Comparison of ENCODE assay signal across 18 mouse cellular contexts in the genomic region with DNA sequence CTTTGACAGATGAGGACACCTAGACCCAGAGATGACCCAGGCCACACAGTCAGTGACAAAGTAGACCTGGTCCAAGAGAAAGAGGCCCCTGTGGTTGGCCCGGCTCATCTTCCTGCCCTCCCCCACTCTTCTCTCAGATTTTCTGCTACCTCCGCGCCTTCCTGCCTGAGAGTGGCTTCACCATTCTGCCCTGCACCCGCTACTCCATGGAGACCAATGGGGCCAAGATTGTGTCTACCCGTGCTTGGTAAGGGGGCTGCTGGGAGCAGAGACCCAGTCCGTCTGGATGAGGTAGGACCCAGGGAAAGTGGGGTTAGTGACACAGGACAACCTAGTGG. TPM values are rescaled to one million over a fixed set of nuclear protein-coding genes. Genes with fewer than 3 reads are reported as not detected.
DNase-seq lines count a peak whose midpoint lies in the region; ATAC-seq and TF ChIP-seq lines count a peak whose summit lies in the region.
"Had no signal": no experiment of that assay in that cellular context is flagged by ENCODE, and none has a peak within 500 bp of the region (broad histone marks: within the 10 kb centered on the region; RNA-seq: fewer than 3 reads in every experiment).

No protein-coding gene starts in this region.

- DNase-seq in lung, embryonic 14.5 days, result no peak
- DNase-seq in lung, postnatal 36 days, result no peak
- DNase-seq in B cell, adult 2 months, result no peak
- no peak for DNase-seq in layer of hippocampus, adult 9-10 months (ENCODE audit: low spot score)
- DNase-seq: adrenal gland, postnatal 14 days; heart, postnatal 10 days; right cerebral cortex, adult 18-20 months; thymus, adult 18-20 months had no signal

- peak overlapping the region; percentile 15; the same call in 1 of the 2 replicates for H3K9ac ChIP-seq in lung, embryonic 14.5 days
- peak overlapping the region; percentile 93 for H3K9ac ChIP-seq in hindbrain, embryonic 13.5 days
- H3K9ac ChIP-seq in liver, embryonic 16.5 days (ENCODE audit: low read depth, low read length), result peak overlapping the region; percentile 90

- H3K4me2 ChIP-seq in lung, embryonic 14.5 days, result peak overlapping the region; percentile 86
- H3K4me2 ChIP-seq in hindbrain, embryonic 13.5 days, result peak overlapping the region; percentile 87
- peak overlapping the region; percentile 91 for H3K4me2 ChIP-seq in liver, embryonic 16.5 days (ENCODE audit: low read depth, low read length)

- peaks cover 86% of the 10 kb centered on the region for H3K4me1 ChIP-seq in erythroblast, embryonic 14.5 days (ENCODE audit: control insufficient read depth)
- peaks cover 5% of the 10 kb centered on the region; the same call in 1 of the 2 replicates for H3K4me1 ChIP-seq in lung, embryonic 14.5 days (ENCODE audit: insufficient read depth)
- peaks cover 63% of the 10 kb centered on the region for H3K4me1 ChIP-seq in hindbrain, embryonic 13.5 days (replicated peaks)
- H3K4me1 ChIP-seq in liver, embryonic 16.5 days (ENCODE audit: control insufficient read depth, low read depth, low read length), result peaks cover 71% of the 10 kb centered on the region

- 62% methylated on average over 6 of the region's 6 CpGs for WGBS in lung, embryonic 14.5 days
- WGBS in hindbrain, embryonic 13.5 days, result 86% methylated on average over 6 of the region's 6 CpGs
- 60% methylated on average over 6 of the region's 6 CpGs for WGBS in liver, embryonic 16.5 days (ENCODE audit: insufficient replicate concordance)

- TF ChIP-seq CTCF in lung, embryonic 14.5 days (IDR thresholded peaks at IDR 0.05; ENCODE audit: low read depth), result no peak

- no peak overlapping the region for H3K27ac ChIP-seq in lung, embryonic 14.5 days (ENCODE audit: low read depth)
- H3K27ac ChIP-seq in hindbrain, embryonic 13.5 days, result no peak overlapping the region
- peak overlapping the region; percentile 93 for H3K27ac ChIP-seq in liver, embryonic 16.5 days (ENCODE audit: low read length)

- H3K9me3 ChIP-seq in erythroblast, embryonic 14.5 days (ENCODE audit: control insufficient read depth, low read length), result no peaks in the 10 kb centered on the region
- H3K9me3 ChIP-seq in lung, embryonic 14.5 days (ENCODE audit: low read depth, low read length), result no peaks in the 10 kb centered on the region
- no peaks in the 10 kb centered on the region for H3K9me3 ChIP-seq in hindbrain, embryonic 13.5 days
- H3K9me3 ChIP-seq in liver, embryonic 16.5 days (replicated peaks; ENCODE audit: control insufficient read depth, low read length), result no peaks in the 10 kb centered on the region

- peak overlapping the region; percentile 89 for H3K4me3 ChIP-seq in erythroblast, embryonic 14.5 days (replicated peaks)
- no peak overlapping the region for H3K4me3 ChIP-seq in lung, embryonic 14.5 days (ENCODE audit: low read depth, low read length)
- no peak overlapping the region for H3K4me3 ChIP-seq in hindbrain, embryonic 13.5 days
- peak overlapping the region; percentile 83 for H3K4me3 ChIP-seq in liver, embryonic 16.5 days (ENCODE audit: low read depth, low read length)

- peaks cover 55% of the 10 kb centered on the region for H3K36me3 ChIP-seq in erythroblast, embryonic 14.5 days (ENCODE audit: control insufficient read depth)
- H3K36me3 ChIP-seq in lung, embryonic 14.5 days (ENCODE audit: insufficient read depth), result peaks cover 39% of the 10 kb centered on the region
- peaks cover 46% of the 10 kb centered on the region for H3K36me3 ChIP-seq in hindbrain, embryonic 13.5 days
- peaks cover 13% of the 10 kb centered on the region; the same call in 1 of the 2 replicates for H3K36me3 ChIP-seq in liver, embryonic 16.5 days (ENCODE audit: control insufficient read depth, insufficient read depth)

- H3K27me3 ChIP-seq in erythroblast, embryonic 14.5 days (ENCODE audit: control insufficient read depth), result no peaks in the 10 kb centered on the region
- no peaks in the 10 kb centered on the region for H3K27me3 ChIP-seq in lung, embryonic 14.5 days (ENCODE audit: insufficient read depth, low read length)
- no peaks in the 10 kb centered on the region for H3K27me3 ChIP-seq in hindbrain, embryonic 13.5 days
- H3K27me3 ChIP-seq in liver, embryonic 16.5 days (ENCODE audit: control insufficient read depth, insufficient read depth, low read depth, low read length), result no peaks in the 10 kb centered on the region
- H3K27me3 ChIP-seq: Patski had no signal

- no peak for ATAC-seq in erythroblast, adult 5-6 weeks (replicated peaks; ENCODE audit: low FRiP score, poor library complexity, severe bottlenecking)
- ATAC-seq in lung, embryonic 14.5 days (ENCODE audit: insufficient read depth), result no peak
- no peak for ATAC-seq in hindbrain, embryonic 13.5 days (ENCODE audit: low FRiP score)
- ATAC-seq in liver, embryonic 16.5 days (ENCODE audit: low read depth), result no peak
- ATAC-seq: Patski had no signal

RNA-seq across cellular contexts. Expression of gene Kmt5c, which starts 2.5 kb away (rescaled TPM):
- polyA plus RNA-seq in erythroblast, embryonic 14.5 days (2012), result 67.3 and 67.8 TPM in 2 replicates
- total RNA-seq in erythroblast, adult 5-6 weeks (2015; ENCODE audit: low replicate concordance), result 11.3 and 15.9 TPM in 2 replicates
- total RNA-seq in erythroblast, adult 5-6 weeks (2017; ENCODE audit: low replicate concordance), result 32.0 and 42.2 TPM in 2 replicates
- 51.3 and 53.1 TPM in 2 replicates for polyA plus RNA-seq in lung, embryonic 14.5 days (2014; fragmentation: Nextera tagmentation; extraction: Ambion mirVana)
- 79.4 and 86.8 TPM in 2 replicates for polyA plus RNA-seq in hindbrain, embryonic 13.5 days (2015; fragmentation: Nextera tagmentation; extraction: Ambion mirVana)
- 41.3 and 47.4 TPM in 2 replicates for polyA plus RNA-seq in liver, embryonic 16.5 days (2015; fragmentation: Nextera tagmentation; extraction: Ambion mirVana)

RNA-seq across cellular contexts. Expression of gene Cox6b2, which starts 10.4 kb away (rescaled TPM):
- 25.4 and 26.4 TPM in 2 replicates for polyA plus RNA-seq in erythroblast, embryonic 14.5 days (2012)
- total RNA-seq in erythroblast, adult 5-6 weeks (2015; ENCODE audit: low replicate concordance), result 33.2 and 44.4 TPM in 2 replicates
- 18.8 and 22.3 TPM in 2 replicates for total RNA-seq in erythroblast, adult 5-6 weeks (2017; ENCODE audit: low replicate concordance)
- polyA plus RNA-seq in lung, embryonic 14.5 days (2014; fragmentation: Nextera tagmentation; extraction: Ambion mirVana), result 37.3 and 40.1 TPM in 2 replicates
- polyA plus RNA-seq in hindbrain, embryonic 13.5 days (2015; fragmentation: Nextera tagmentation; extraction: Ambion mirVana), result 16.4 and 21.1 TPM in 2 replicates
- polyA plus RNA-seq in liver, embryonic 16.5 days (2015; fragmentation: Nextera tagmentation; extraction: Ambion mirVana), result 65.0 and 71.5 TPM in 2 replicates
- total RNA-seq: monocyte, adult 5-6 weeks had no signal
- polyA plus RNA-seq: Patski had no signal

RNA-seq across cellular contexts. Expression of gene Tmem150b, which starts 17.4 kb away (rescaled TPM):
- polyA plus RNA-seq in erythroblast, embryonic 14.5 days (2012), result not detected in 2 replicates
- total RNA-seq in erythroblast, adult 5-6 weeks (2015; ENCODE audit: low replicate concordance), result 1.7 and 6.7 TPM in 2 replicates
- 2.1 and 2.7 TPM in 2 replicates for total RNA-seq in erythroblast, adult 5-6 weeks (2017; ENCODE audit: low replicate concordance)
- polyA plus RNA-seq in lung, embryonic 14.5 days (2014; fragmentation: Nextera tagmentation; extraction: Ambion mirVana), result not detected in 2 replicates
- polyA plus RNA-seq in hindbrain, embryonic 13.5 days (2015; fragmentation: Nextera tagmentation; extraction: Ambion mirVana), result 0.12 and 0.19 TPM in 2 replicates
- 0.33 and 0.36 TPM in 2 replicates for polyA plus RNA-seq in liver, embryonic 16.5 days (2015; fragmentation: Nextera tagmentation; extraction: Ambion mirVana)
- total RNA-seq: left cerebral cortex, postnatal 25 days had no signal
- polyA plus RNA-seq: cortical plate, adult 2 months had no signal

RNA-seq across cellular contexts. Expression of gene Fam71e2, which starts 28.7 kb away (rescaled TPM):
- polyA plus RNA-seq in erythroblast, embryonic 14.5 days (2012), result not detected in 2 replicates
- total RNA-seq in erythroblast, adult 5-6 weeks (2015; ENCODE audit: low replicate concordance), result not detected in 2 replicates
- total RNA-seq in erythroblast, adult 5-6 weeks (2017; ENCODE audit: low replicate concordance), result not detected in 2 replicates
- polyA plus RNA-seq in lung, embryonic 14.5 days (2014; fragmentation: Nextera tagmentation; extraction: Ambion mirVana), result not detected in 2 replicates
- not detected in 2 replicates for polyA plus RNA-seq in hindbrain, embryonic 13.5 days (2015; fragmentation: Nextera tagmentation; extraction: Ambion mirVana)
- not detected in 2 replicates for polyA plus RNA-seq in liver, embryonic 16.5 days (2015; fragmentation: Nextera tagmentation; extraction: Ambion mirVana)
- total RNA-seq: adrenal gland, postnatal 14 days; heart, postnatal 10 days; left cerebral cortex, postnatal 25 days; monocyte, adult 5-6 weeks had no signal
- polyA plus RNA-seq: C2C12; cortical plate, adult 2 months; large intestine, adult 2 months; Patski had no signal

RNA-seq across cellular contexts. Expression of gene Il11, which starts 40.2 kb away (rescaled TPM):
- not detected in 2 replicates for polyA plus RNA-seq in erythroblast, embryonic 14.5 days (2012)
- total RNA-seq in erythroblast, adult 5-6 weeks (2015; ENCODE audit: low replicate concordance), result not detected in 2 replicates
- total RNA-seq in erythroblast, adult 5-6 weeks (2017; ENCODE audit: low replicate concordance), result not detected in 2 replicates
- polyA plus RNA-seq in lung, embryonic 14.5 days (2014; fragmentation: Nextera tagmentation; extraction: Ambion mirVana), result not detected in 2 replicates
- 0.38 and 0.56 TPM in 2 replicates for polyA plus RNA-seq in hindbrain, embryonic 13.5 days (2015; fragmentation: Nextera tagmentation; extraction: Ambion mirVana)
- polyA plus RNA-seq in liver, embryonic 16.5 days (2015; fragmentation: Nextera tagmentation; extraction: Ambion mirVana), result 0.12 TPM in 1 of 2 replicates, not detected in the other
- total RNA-seq: adrenal gland, postnatal 14 days; heart, postnatal 10 days; monocyte, adult 5-6 weeks had no signal

Comparison
In these comparisons a context has a peak if more than half of its experiments do, and no peak if none do; other contexts are left out.
1. H3K4me3 ChIP-seq: peak in erythroblast, embryonic 14.5 days (single experiment) and liver, embryonic 16.5 days (single experiment); none in lung, embryonic 14.5 days (single experiment) and hindbrain, embryonic 13.5 days (single experiment).
2. H3K9ac ChIP-seq: peak in every context shown above with its lines; median percentile 93 in hindbrain, embryonic 13.5 days; 90 in liver, embryonic 16.5 days; 15 in lung, embryonic 14.5 days.
3. Peak in every context shown above with its lines, with median percentiles within 50 percentile points of each other: H3K4me2 ChIP-seq.